Mouse (Mus musculus): ENCODE measurements around the gene Rab36. TPM values are rescaled to one million over a fixed set of nuclear protein-coding genes. Genes with fewer than 3 reads are reported as not detected.
"Not testable (repeated sequence)": the region's sequence is repeated elsewhere in the genome, so short reads cannot be mapped to it uniquely, and the experiment has no call there.

The Rab36 gene
- polyA plus RNA-seq, 1 experiment from 2014 or later = 6.7 TPM

GRCm38 (mm10) chr10:75030234-75030633, 6.6 kb upstream of the Rab36 start:
- H3K27me3 ChIP-seq (replicated peaks; ENCODE audit: control insufficient read depth, insufficient read depth, low read length) = no peaks in the 10 kb centered on the region
- peaks cover 9% of the 10 kb centered on the region for H3K4me1 ChIP-seq (ENCODE audit: control insufficient read depth, insufficient read depth, low read length)
- no peak overlapping the region for H3K4me2 ChIP-seq (ENCODE audit: low read depth, low read length)
- no peaks in the 10 kb centered on the region for H3K36me3 ChIP-seq (ENCODE audit: control insufficient read depth, insufficient read depth, low read length)
- no peak for DNase-seq (ENCODE audit: low spot score)
- no peak for ATAC-seq (ENCODE audit: low read depth)
- 76% methylated on average over 3 of the region's 3 CpGs for WGBS
- H3K27ac ChIP-seq (replicated peaks; ENCODE audit: low read depth, low read length) = no peak overlapping the region
- H3K9ac ChIP-seq (ENCODE audit: low read depth, low read length) = no peak overlapping the region
- H3K4me3 ChIP-seq (ENCODE audit: low read depth, low read length) = no peak overlapping the region
- no peaks in the 10 kb centered on the region for H3K9me3 ChIP-seq (ENCODE audit: control insufficient read depth, low read length)

GRCm38 (mm10) chr10:75031345-75032114, 5.3 kb upstream of the Rab36 start:
- ATAC-seq (ENCODE audit: low read depth) (no peak), DNase-seq (ENCODE audit: low spot score) (no peak)
- H3K27ac ChIP-seq (replicated peaks; ENCODE audit: low read depth, low read length) = no peak overlapping the region
- WGBS = 71% methylated on average over 5 of the region's 5 CpGs
- peaks cover 9% of the 10 kb centered on the region for H3K4me1 ChIP-seq (ENCODE audit: control insufficient read depth, insufficient read depth, low read length)
- no peak overlapping the region for H3K4me3 ChIP-seq (ENCODE audit: low read depth, low read length)
- H3K36me3 ChIP-seq (ENCODE audit: control insufficient read depth, insufficient read depth, low read length) = no peaks in the 10 kb centered on the region
- H3K4me2 ChIP-seq (ENCODE audit: low read depth, low read length) = no peak overlapping the region
- no peaks in the 10 kb centered on the region for H3K27me3 ChIP-seq (replicated peaks; ENCODE audit: control insufficient read depth, insufficient read depth, low read length)
- no peaks in the 10 kb centered on the region for H3K9me3 ChIP-seq (ENCODE audit: control insufficient read depth, low read length)
- H3K9ac ChIP-seq (ENCODE audit: low read depth, low read length) = no peak overlapping the region

DNA sequence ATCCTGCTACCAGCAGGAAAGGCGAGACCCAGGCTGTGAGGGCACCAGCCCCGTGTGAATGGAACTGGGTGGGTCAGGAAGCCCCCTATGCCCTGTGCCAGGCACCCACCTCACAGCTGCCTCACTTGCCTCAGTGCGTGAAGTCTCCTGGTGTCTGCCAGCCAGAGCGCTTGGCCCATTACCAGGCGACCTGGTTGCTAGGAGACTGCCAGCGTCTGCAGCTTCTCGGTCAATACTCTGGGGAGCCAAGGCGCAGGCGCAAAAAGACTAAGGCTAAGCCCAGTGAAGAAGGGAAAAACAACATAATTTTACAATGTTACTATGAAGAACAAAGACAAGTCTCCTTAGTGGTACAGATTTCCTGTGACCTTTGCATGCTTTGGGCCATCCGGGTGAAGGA, 4.5 kb upstream of the Rab36 start, which contains the start of gene Rsph14:
Rsph14 (minus strand) TSS at position 192 of the 400 bp plus-strand sequence.
- Histone ChIP-seq H3K36me3 (ENCODE audit: control insufficient read depth, insufficient read depth, low read length) (no peaks in the 10 kb centered on the region), H3K4me2 (ENCODE audit: low read depth, low read length) (peak within 1 kb of the TSS; percentile 33)
- peak; percentile 92 for DNase-seq (ENCODE audit: low spot score)

GRCm38 (mm10) chr10:75042060-75042459, 5.2 kb downstream of the Rab36 start:
- H3K9me3 ChIP-seq (ENCODE audit: control insufficient read depth, low read length); H3K27ac ChIP-seq (replicated peaks; ENCODE audit: low read depth, low read length); H3K9ac ChIP-seq (ENCODE audit: low read depth, low read length); H3K4me2 ChIP-seq (ENCODE audit: low read depth, low read length); H3K4me3 ChIP-seq (ENCODE audit: low read depth, low read length); H3K4me1 ChIP-seq (ENCODE audit: control insufficient read depth, insufficient read depth, low read length); H3K36me3 ChIP-seq (ENCODE audit: control insufficient read depth, insufficient read depth, low read length); H3K27me3 ChIP-seq (replicated peaks; ENCODE audit: control insufficient read depth, insufficient read depth, low read length); ATAC-seq (ENCODE audit: low read depth); DNase-seq (ENCODE audit: low spot score): not testable (repeated sequence)
- WGBS = 0% methylated on average over 1 of the region's 1 CpGs

More for the DNA sequence above, 4.5 kb upstream of the Rab36 start, which contains the start of gene Rsph14:
- WGBS = 21% methylated on average over 10 of the region's 10 CpGs
- H3K27ac ChIP-seq (replicated peaks; ENCODE audit: low read depth, low read length) = no peak within 1 kb of the TSS
- H3K9me3 ChIP-seq (ENCODE audit: control insufficient read depth, low read length) = no peaks in the 10 kb centered on the region
- H3K4me1 ChIP-seq (ENCODE audit: control insufficient read depth, insufficient read depth, low read length) = peaks cover 9% of the 10 kb centered on the region
- H3K4me3 ChIP-seq (ENCODE audit: low read depth, low read length) = no peak within 1 kb of the TSS
- H3K27me3 ChIP-seq (replicated peaks; ENCODE audit: control insufficient read depth, insufficient read depth, low read length) = no peaks in the 10 kb centered on the region
- peak; percentile 49; the same call in 1 of the 2 replicates for ATAC-seq (ENCODE audit: low read depth)
- no peak within 1 kb of the TSS for H3K9ac ChIP-seq (ENCODE audit: low read depth, low read length)

DNA sequence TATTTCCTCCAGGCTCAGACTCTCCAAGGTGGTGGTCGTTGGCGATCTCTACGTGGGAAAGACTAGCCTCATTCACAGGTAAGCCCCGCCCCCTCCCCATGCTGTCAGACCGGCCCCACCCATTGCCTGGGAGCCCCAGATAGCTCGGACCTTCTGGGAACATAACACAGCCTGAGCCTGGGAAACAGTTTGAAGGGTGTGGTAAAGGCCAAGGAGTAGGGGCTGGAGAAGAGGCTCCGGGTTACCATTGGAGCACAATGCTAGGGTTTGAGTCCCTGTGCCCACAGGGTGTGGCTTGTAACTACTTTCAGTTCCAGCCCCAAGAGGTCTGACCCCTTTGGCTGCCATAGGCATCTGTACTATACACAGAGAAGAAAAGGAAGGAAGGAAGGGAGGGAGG, 7.6 kb downstream of the Rab36 start:
- no peak overlapping the region for H3K9ac ChIP-seq (ENCODE audit: low read depth, low read length)
- no peak overlapping the region for H3K4me2 ChIP-seq (ENCODE audit: low read depth, low read length)
- no peaks in the 10 kb centered on the region for H3K36me3 ChIP-seq (ENCODE audit: control insufficient read depth, insufficient read depth, low read length)
- DNase-seq (ENCODE audit: low spot score) = no peak
- ATAC-seq (ENCODE audit: low read depth) = no peak
- no peaks in the 10 kb centered on the region for H3K27me3 ChIP-seq (replicated peaks; ENCODE audit: control insufficient read depth, insufficient read depth, low read length)
- H3K9me3 ChIP-seq (ENCODE audit: control insufficient read depth, low read length) = no peaks in the 10 kb centered on the region
- H3K4me3 ChIP-seq (ENCODE audit: low read depth, low read length) = no peak overlapping the region
- no peak overlapping the region for H3K27ac ChIP-seq (replicated peaks; ENCODE audit: low read depth, low read length)
- H3K4me1 ChIP-seq (ENCODE audit: control insufficient read depth, insufficient read depth, low read length) = no peaks in the 10 kb centered on the region
- WGBS = 40% methylated on average over 7 of the region's 7 CpGs

DNA sequence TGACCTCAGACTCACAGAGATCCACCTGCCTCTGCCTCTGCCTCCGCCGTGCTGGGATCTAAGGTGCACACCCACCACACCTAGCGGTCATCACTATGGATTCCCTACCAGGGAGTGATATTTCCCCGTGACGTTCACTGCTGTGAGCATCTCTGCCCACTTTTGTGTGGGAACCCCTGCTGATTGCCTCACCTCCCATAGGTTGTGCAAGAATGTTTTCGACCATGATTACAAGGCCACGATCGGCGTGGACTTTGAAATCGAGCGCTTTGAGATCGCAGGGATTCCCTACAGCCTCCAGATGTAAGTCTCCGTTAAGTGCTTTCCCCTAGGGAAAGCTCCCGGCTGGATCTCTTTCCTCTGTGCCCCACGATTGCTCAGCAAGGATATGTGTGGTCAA, 9.0 kb downstream of the Rab36 start:
- DNase-seq (ENCODE audit: low spot score) (no peak), ATAC-seq (ENCODE audit: low read depth) (no peak)
- Histone ChIP-seq H3K4me2 (ENCODE audit: low read depth, low read length) (no peak overlapping the region), H3K9ac (ENCODE audit: low read depth, low read length) (no peak overlapping the region), H3K36me3 (ENCODE audit: control insufficient read depth, insufficient read depth, low read length) (no peaks in the 10 kb centered on the region), H3K4me3 (ENCODE audit: low read depth, low read length) (no peak overlapping the region), H3K9me3 (ENCODE audit: control insufficient read depth, low read length) (no peaks in the 10 kb centered on the region), H3K27me3 (replicated peaks; ENCODE audit: control insufficient read depth, insufficient read depth, low read length) (no peaks in the 10 kb centered on the region), H3K27ac (replicated peaks; ENCODE audit: low read depth, low read length) (no peak overlapping the region), H3K4me1 (ENCODE audit: control insufficient read depth, insufficient read depth, low read length) (no peaks in the 10 kb centered on the region)
- whole genome bisulfite sequencing = 88% methylated on average over 15 of the region's 15 CpGs

DNA sequence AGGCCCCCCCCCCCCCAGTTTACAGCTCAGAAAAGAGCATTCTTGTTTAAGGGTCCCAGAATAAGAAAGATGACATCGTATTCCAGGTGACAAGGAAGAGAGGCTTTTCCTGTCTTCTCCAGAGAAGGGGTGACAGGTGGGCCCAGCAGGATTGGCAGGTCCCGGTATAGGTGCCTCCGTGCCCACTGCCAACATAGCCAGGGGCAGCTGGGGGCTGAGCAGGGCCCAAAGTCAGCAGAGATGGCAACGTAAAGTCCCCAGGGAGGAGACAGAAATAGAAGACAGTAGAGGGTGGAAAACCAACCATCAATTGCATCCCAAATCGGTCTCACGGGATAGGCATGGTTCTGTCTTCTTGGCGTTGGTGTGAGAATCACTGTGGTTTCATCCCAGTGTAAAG, 11.9 kb downstream of the Rab36 start:
- H3K27me3 ChIP-seq (replicated peaks; ENCODE audit: control insufficient read depth, insufficient read depth, low read length) = no peaks in the 10 kb centered on the region
- no peaks in the 10 kb centered on the region for H3K4me1 ChIP-seq (ENCODE audit: control insufficient read depth, insufficient read depth, low read length)
- DNase-seq (ENCODE audit: low spot score) = no peak
- H3K36me3 ChIP-seq (ENCODE audit: control insufficient read depth, insufficient read depth, low read length) = no peaks in the 10 kb centered on the region
- H3K27ac ChIP-seq (replicated peaks; ENCODE audit: low read depth, low read length) = no peak overlapping the region
- H3K4me3 ChIP-seq (ENCODE audit: low read depth, low read length) = no peak overlapping the region
- no peaks in the 10 kb centered on the region for H3K9me3 ChIP-seq (ENCODE audit: control insufficient read depth, low read length)
- H3K9ac ChIP-seq (ENCODE audit: low read depth, low read length) = no peak overlapping the region
- ATAC-seq (ENCODE audit: low read depth) = no peak
- H3K4me2 ChIP-seq (ENCODE audit: low read depth, low read length) = no peak overlapping the region
- 82% methylated on average over 7 of the region's 7 CpGs for WGBS

- no peak overlapping the region for H3K4me3 ChIP-seq (ENCODE audit: low read depth, low read length)
- no peak overlapping the region for H3K4me2 ChIP-seq (ENCODE audit: low read depth, low read length)
- no peaks in the 10 kb centered on the region for H3K9me3 ChIP-seq (ENCODE audit: control insufficient read depth, low read length)
- ATAC-seq (ENCODE audit: low read depth) = no peak
- H3K27me3 ChIP-seq (replicated peaks; ENCODE audit: control insufficient read depth, insufficient read depth, low read length) = no peaks in the 10 kb centered on the region
- no peak overlapping the region for H3K9ac ChIP-seq (ENCODE audit: low read depth, low read length)
- H3K4me1 ChIP-seq (ENCODE audit: control insufficient read depth, insufficient read depth, low read length) = no peaks in the 10 kb centered on the region
- no peak overlapping the region for H3K27ac ChIP-seq (replicated peaks; ENCODE audit: low read depth, low read length)
- H3K36me3 ChIP-seq (ENCODE audit: control insufficient read depth, insufficient read depth, low read length) = no peaks in the 10 kb centered on the region
- 92% methylated on average over 21 of the region's 21 CpGs for WGBS
- no peak for DNase-seq (ENCODE audit: low spot score)
These were observed 14.7 kb downstream of the Rab36 start for GRCm38 (mm10) chr10:75051364-75052074.
